Mouse (Mus musculus): ENCODE data around the gene Tdo2. TPM values are rescaled to one million over a fixed set of nuclear protein-coding genes. Genes with fewer than 3 reads are reported as not detected.

Tdo2 gene
- under 1 TPM; 0.57 to 0.62 TPM for total RNA-seq (2021)

GRCm38 (mm10) chr3:81976102-81976501 is at the start of gene Tdo2:
Gene Tdo2, minus strand, starts transcription at chr3:81976202.
- no peak for DNase-seq (ENCODE audit: low spot score in 2 of 2)
- intact Hi-C loops (cut with DNase I) = no loop called here

GRCm38 (mm10) chr3:82023065-82023464 is 47.1 kb upstream of the Tdo2 start:
- intact Hi-C loops (cut with DNase I) = no loop called here
- DNase-seq (ENCODE audit: low spot score in 2 of 2) = no peak

GRCm38 (mm10) chr3:82022421-82022920 is 46.5 kb upstream of the Tdo2 start:
- intact Hi-C loops (cut with DNase I) = no loop called here
- DNase-seq (ENCODE audit: low spot score in 2 of 2) = no peak

GRCm38 (mm10) chr3:82014148-82014703 is 38.2 kb upstream of the Tdo2 start:
- no peak for DNase-seq (ENCODE audit: low spot score in 2 of 2)
- intact Hi-C loops (cut with DNase I) = no loop called here

GRCm38 (mm10) chr3:82007002-82007401 is 31.0 kb upstream of the Tdo2 start:
- intact Hi-C loops (cut with DNase I) = no loop called here
- no peak for DNase-seq (ENCODE audit: low spot score in 2 of 2)

GRCm38 (mm10) chr3:81995988-81996387 is 20.0 kb upstream of the Tdo2 start:
- peak; percentile 50 to 59 for DNase-seq (ENCODE audit: low spot score in 2 of 2)
- intact Hi-C loops (cut with DNase I) = loop anchor here (5.0 kb wide), 3 partner anchors 36 to 356 kb away; no protein-coding TSS in a partner anchor

GRCm38 (mm10) chr3:81995371-81995770 is 19.4 kb upstream of the Tdo2 start:
- intact Hi-C loops (cut with DNase I) = loop anchor here (5.0 kb wide), 3 partner anchors 37 to 357 kb away; no protein-coding TSS in a partner anchor
- no peak for DNase-seq (ENCODE audit: low spot score in 2 of 2)

GRCm38 (mm10) chr3:81990531-81990930 is 14.5 kb upstream of the Tdo2 start:
- intact Hi-C loops (cut with DNase I) = no loop called here

GRCm38 (mm10) chr3:81989692-81990141 is 13.7 kb upstream of the Tdo2 start:
- DNase-seq (ENCODE audit: low spot score in 2 of 2) = no peak
- intact Hi-C loops (cut with DNase I) = no loop called here

More at GRCm38 (mm10) chr3:81990531-81990930, 14.5 kb upstream of the Tdo2 start:
- no peak for DNase-seq (ENCODE audit: low spot score in 2 of 2)

- intact Hi-C loops (cut with DNase I) = no loop called here
- DNase-seq (ENCODE audit: low spot score in 2 of 2) = no peak
Observed at GRCm38 (mm10) chr3:81987628-81988027, 11.6 kb upstream of the Tdo2 start.

- intact Hi-C loops (cut with DNase I) = no loop called here
- DNase-seq (ENCODE audit: low spot score in 2 of 2) = no peak
Observed at GRCm38 (mm10) chr3:81986103-81986502, 10.1 kb upstream of the Tdo2 start.

GRCm38 (mm10) chr3:81985100-81985499 is 9.1 kb upstream of the Tdo2 start:
- no peak for DNase-seq (ENCODE audit: low spot score in 2 of 2)
- intact Hi-C loops (cut with DNase I) = no loop called here

- intact Hi-C loops (cut with DNase I) = no loop called here
Observed at GRCm38 (mm10) chr3:81983120-81983895, 7.3 kb upstream of the Tdo2 start.

GRCm38 (mm10) chr3:81981990-81982389 is 6.0 kb upstream of the Tdo2 start, which contains the start of gene Asic5:
Gene Asic5, plus strand, starts transcription at chr3:81982290.
- intact Hi-C loops (cut with DNase I) = no loop called here
- DNase-seq (ENCODE audit: low spot score in 2 of 2) = no peak

More at GRCm38 (mm10) chr3:81983120-81983895, 7.3 kb upstream of the Tdo2 start:
- no peak for DNase-seq (ENCODE audit: low spot score in 2 of 2)

- intact Hi-C loops (cut with DNase I) = no loop called here
- DNase-seq (ENCODE audit: low spot score in 2 of 2) = no peak
Observed at GRCm38 (mm10) chr3:81981576-81981975, 5.6 kb upstream of the Tdo2 start.

- no peak for DNase-seq (ENCODE audit: low spot score in 2 of 2)
- intact Hi-C loops (cut with DNase I) = no loop called here
Observed at GRCm38 (mm10) chr3:81975607-81976006, 395 bp downstream of the Tdo2 start.

- intact Hi-C loops (cut with DNase I) = no loop called here
- no peak for DNase-seq (ENCODE audit: low spot score in 2 of 2)
Observed at GRCm38 (mm10) chr3:81964596-81964995, 11.4 kb downstream of the Tdo2 start.

GRCm38 (mm10) chr3:81963768-81964167 is 12.2 kb downstream of the Tdo2 start:
- intact Hi-C loops (cut with DNase I) = no loop called here
- peak; percentile 25 to 26 for DNase-seq (ENCODE audit: low spot score in 2 of 2)

- DNase-seq (ENCODE audit: low spot score in 2 of 2) = no peak
- intact Hi-C loops (cut with DNase I) = no loop called here
Observed at GRCm38 (mm10) chr3:81961336-81961735, 14.7 kb downstream of the Tdo2 start.

- intact Hi-C loops (cut with DNase I) = no loop called here
- no peak for DNase-seq (ENCODE audit: low spot score in 2 of 2)
Observed at GRCm38 (mm10) chr3:81957484-81957883, 18.5 kb downstream of the Tdo2 start.

- DNase-seq (ENCODE audit: low spot score in 2 of 2) = no peak
- intact Hi-C loops (cut with DNase I) = no loop called here
Observed at GRCm38 (mm10) chr3:81951785-81952184, 24.2 kb downstream of the Tdo2 start.
